Mouse (Mus musculus) mesoderm, embryonic 11.5 days (tissue): ENCODE measurements at regions not wholly inside any gene's neighbourhood (a gene's known extent, or its start where the extent isn't known, plus 50 kb on each side); places are given as distances from the start of the nearest gene placed in this dataset.
"Not testable (repeated sequence)": the region's sequence is repeated elsewhere in the genome, so short reads cannot be mapped to it uniquely, and the experiment has no call there.

ENCODE experiments used
- DNase-seq: peaks from one replicate; pipeline ENCODE4 v3.0.0-alpha.2; 2012; ENCODE audit warnings: low read depth, low spot score

DNA sequence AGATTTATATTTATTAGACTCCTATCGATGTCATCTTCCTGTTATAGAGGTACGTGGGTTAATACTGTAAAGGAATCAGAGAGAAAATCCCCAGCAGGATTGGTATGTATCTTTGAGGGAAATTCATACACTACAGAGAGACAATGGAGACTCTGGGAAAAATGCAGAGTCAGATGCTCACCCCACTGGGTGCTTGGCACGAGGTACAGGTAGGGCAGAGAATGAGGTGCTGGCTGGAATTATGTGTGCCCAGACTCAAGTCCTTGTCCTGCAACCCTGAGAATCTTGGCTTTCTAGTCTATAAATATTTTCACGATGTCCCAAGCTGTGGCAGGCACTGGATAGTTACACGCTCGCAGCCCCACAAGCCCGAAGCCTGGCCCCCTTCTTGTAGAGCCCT lies 57.8 kb upstream of the Cry1 start:
- no peak for DNase-seq

DNA sequence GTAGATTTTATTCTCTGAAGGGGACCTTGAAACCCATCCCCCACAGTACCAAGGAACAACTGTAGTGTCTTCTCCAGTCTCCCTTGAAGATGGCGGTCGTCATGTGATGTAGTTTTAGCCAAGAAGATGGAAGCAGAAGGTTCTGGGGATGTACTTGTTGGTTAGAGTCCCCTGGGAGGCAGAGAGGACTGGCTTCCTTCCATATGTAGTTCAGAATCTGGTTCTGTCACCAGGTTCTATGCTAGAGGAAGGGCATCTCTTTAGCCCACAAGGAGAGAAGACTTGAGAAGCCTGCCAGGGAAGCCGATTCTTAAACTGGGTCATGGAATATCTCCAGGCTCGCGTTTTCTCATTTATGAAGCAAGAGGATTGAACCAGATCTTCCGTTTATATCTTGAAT lies 58.7 kb upstream of the Cry1 start:
- no peak for DNase-seq

DNA sequence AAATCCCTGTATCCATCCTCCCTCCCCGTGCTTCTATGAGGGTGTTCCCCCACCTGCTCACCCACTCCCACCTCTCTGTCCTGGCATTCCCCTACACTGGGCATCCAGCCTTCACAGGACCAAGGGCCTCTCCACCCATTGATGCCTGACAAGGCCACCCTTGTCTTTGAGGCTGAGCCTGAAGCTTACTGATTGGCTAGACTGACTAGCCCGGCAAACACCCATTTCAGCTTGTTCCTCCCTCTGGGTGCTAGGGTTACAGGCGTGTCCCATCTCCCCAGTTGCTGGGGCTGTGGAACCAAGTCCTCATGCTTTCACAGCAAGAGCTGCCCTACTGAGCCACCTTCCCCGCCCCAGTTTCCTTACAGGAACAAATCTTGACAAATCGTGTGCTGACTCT lies 80.9 kb upstream of the Cry1 start:
- DNase-seq: no peak

DNA sequence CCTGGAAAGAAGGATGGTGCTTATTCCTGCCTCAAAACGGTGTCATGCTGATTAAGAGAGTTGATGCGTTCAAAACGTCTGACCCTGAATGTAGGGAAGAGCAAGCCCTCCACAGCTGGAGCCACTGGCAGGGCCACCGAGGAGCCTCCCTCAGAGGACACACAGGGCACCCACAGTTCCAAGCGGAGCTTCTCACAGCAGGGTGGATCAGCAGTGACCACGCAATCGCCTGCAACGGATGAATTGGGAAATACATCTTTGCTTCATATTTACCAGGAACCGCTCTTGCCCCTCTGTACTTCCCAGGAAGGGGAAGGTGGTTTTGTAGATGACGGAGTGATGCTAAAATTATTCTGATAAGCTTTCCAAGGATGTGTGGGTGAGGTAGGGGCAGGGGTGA lies 81.3 kb upstream of the Cry1 start:
- DNase-seq: no peak

GRCm38 (mm10) chr10:85266796-85267195 lies 81.9 kb upstream of the Cry1 start:
- DNase-seq: no peak

- no peak for DNase-seq
These were observed 85.3 kb upstream of the Cry1 start for GRCm38 (mm10) chr10:85270209-85270608.

- no peak for DNase-seq
These were observed 91.9 kb upstream of the Cry1 start for GRCm38 (mm10) chr10:85276793-85277192.

DNA sequence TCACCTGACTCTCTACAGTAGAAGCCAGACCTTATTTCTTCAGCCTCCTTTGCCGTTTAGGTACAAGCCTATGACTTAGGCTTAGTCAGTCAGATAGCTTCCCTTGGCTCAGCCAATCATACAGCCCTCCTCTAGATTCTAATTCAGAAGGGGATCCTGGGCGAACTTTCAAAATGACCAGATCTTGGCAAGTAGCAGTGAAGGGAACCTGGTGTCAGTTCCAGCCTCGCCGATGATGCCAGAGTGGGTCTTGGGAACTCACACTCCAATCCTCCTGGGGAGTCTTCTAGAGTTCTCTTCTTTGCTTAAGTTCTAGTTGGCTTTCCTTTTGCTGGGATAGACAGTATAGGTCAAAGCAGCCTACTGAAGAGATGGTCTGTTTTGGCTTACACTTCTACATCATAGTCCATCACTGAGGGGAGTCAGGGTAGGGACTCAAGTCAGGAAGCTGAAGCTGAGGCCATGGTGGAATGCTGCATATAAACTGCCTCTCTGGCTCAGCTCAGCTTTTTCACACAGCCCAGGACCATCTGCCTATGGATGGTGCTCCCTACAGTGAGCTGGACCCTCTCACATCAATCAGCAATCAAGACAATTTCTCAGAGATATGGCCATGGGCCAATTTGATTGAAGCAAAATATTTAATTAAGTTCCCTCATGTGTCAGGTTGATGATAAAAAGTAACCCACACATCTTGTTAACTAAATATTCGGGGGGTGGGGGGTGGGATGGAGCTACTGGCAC lies 94.7 kb upstream of the Btbd11 start:
- DNase-seq: no peak

DNA sequence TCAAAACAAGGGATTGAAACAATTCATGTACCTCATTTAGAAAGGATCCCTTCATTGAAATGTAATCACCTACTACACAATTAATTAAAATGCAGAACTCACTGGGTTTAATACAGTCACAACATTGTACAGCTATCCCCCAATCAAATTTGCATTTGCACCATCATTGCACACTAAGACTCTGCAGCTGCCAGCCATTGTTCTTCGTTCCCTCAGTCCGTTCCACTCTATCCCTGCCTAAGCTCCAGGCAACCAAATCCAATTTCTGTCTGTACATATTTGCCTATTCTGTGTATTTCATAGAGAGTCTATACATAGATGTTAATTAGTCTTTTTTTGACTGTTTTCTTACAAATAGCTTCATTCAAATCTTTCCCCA lies 94.1 kb upstream of the Btbd11 start:
- DNase-seq: no peak

DNA sequence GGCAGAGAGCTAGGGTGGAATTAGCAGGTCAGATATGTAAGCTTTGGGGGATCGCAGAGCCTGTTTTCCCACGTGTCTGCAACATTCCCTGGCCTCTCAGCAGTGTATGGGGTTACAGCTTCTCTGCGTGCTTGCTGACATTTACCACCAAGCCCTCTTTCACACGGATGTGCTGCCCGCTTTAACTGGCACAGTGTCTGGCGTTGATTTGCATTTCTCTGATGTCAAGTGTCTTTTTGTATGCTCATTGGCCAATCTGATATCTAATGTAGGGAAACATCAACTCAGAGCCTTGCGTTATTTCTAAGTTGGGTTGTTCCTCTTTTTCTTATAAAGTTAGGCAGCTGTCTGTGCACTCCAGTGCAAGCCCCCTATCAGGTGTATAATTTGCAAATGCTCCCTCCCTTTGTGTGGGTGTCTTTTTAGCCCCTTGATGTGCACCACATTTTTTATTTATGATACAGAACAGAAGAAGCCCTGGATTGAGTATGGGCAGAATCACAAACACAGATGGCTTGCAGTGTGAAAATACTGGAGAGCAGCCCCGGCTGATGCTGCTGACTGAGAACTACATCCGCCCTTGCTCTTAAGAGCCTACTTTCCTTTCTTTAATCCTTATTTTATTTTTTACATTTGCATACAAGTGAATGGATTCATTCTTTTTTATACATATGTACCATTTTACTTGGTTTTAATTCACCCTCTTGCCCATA lies 93.4 kb upstream of the Btbd11 start:
- DNase-seq: no peak

DNA sequence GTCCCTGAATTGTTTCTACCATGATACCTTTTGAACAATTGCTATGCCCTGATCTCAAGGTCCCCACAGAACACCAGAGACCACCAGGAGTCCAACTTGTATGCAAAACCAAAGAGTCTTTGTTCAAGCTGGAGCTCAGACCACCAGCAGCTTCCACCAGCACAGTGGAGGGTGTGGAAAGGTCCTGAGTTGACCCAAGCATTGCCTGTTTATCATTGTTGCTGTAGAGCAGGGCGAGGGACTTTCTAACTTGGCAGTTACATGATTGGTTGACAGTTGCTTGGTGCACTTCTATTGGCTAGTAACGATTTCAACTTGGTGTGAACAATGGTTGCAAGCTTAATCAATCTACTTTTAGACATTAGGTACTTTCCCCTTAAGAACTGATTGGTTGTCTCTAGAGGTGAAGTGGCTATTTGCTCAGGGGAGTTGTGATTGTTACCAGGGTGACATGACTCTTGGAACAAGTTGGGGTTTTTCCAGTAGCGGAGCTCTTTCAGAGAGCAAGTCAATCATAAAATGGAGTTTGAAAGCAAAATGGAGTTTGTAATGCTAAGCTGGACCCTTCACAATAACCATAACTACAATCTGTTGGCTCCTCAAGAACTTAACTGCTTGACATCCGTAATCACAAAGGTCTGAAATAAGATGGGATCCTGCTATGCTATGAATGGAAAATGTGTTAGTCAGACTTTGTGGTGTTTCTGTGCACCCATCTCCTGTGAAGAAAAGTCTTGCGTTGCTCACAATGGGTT lies 91.3 kb upstream of the Btbd11 start:
- no peak for DNase-seq

DNA sequence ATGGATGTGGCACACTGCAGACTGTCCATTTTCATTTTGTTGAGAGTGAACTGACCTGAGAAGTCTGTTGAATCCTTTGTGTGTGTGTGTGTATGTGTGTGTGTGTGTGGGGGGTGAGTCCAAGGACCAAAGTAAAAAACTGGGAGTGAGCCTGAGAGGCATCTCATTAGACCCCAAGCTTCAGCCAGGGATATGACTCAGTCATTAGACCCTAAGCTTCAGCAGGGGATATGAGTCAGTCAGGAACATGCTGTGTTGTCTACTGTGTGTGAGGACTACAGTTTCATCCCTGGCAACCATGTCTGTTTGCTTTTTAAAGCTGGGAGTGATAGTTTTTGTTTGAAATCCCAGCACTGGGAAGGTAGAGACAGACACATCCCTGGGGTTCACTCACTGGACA lies 74.8 kb upstream of the Btbd11 start:
- no peak for DNase-seq

DNA sequence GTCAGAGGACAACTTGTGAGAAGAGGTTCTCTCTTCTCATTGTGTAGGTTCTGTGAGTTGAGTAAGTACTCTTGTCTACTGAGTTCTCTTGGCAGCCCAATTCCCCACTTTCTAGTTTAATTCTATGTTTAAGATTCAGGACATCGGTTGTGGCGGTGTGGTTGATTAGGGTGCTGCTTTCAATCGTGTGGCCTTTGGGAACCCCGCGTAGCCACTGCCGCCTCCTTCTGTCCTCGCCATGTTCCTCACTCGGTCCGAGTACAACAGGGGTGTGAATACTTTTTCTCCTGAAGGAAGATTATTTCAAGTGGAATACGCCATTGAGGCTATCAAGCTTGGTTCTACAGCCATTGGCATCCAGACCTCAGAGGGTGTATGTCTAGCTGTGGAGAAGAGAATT lies 73.3 kb upstream of the Btbd11 start:
- DNase-seq: not testable (repeated sequence)

DNA sequence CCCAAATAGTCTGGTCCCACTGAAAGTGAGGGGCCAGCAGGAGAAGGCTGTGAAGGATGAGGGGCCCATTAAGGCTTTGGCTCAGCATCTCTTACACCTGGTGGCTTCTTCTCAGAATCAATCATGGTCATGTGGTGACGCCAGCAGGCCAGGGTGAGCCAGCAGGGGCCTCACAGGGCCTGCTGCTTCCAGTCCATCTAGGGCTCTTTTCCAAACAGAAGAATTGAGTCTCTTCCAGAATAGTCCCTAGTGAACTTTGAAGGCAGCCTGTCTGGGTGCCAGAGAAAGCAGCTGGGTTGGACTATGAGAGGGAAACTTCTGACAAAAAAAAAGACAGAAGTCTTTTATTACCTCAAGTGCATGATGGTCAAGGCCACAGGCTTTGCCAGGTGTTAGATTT lies 65.6 kb upstream of the Btbd11 start:
- DNase-seq: no peak

- DNase-seq: no peak
These were observed 64.3 kb upstream of the Btbd11 start for GRCm38 (mm10) chr10:85322280-85322679.

GRCm38 (mm10) chr10:85329382-85329781 lies 57.2 kb upstream of the Btbd11 start:
- DNase-seq: no peak

DNA sequence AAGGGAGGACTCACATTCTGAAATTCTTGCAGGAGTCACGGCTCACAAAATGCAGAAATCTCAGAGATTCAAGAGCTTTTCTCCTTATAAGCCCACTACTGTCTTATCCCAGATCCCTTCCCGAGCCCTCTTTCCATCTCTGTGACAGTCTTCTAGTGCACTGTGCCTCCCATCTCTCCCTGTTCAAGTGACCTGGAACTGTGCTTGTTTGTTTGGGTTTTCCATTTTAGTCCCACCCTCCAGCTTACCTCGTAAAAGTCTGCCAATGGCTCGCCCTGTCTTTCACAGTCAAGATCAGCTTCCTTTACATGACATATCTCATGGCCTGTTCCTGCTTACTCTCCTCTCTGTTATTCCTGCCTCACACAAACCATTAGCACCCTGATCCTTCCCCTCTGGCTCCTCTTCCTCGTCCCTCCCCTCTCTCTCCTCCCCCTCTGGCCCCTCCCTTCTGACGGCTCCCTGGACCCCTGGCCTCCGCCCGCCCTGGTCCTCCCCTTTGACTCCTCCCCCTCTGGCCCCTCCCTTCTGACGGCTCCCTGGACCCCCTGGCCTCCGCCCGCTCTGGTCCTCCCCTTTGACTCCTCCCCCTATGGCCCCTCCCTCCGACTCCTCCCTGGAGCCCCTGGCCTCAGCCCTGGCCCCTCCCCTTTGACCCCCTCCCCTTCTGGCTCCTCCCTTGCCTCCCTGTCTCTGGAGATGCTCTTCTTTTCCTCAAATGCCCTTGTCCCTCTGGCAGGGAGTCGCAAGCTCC lies 55.5 kb upstream of the Btbd11 start:
- DNase-seq: peak; percentile 64
